Mouse (Mus musculus): Measurements from ENCODE around the gene Glrx5.

The Glrx5 gene

GRCm38 (mm10) chr12:105029890-105030289 lies 2.6 kb upstream of the Glrx5 start:
- no peak for DNase-seq (ENCODE audit: low read depth in 2 of 2, low spot score in 2 of 2)

- DNase-seq (ENCODE audit: low read depth in 2 of 2, low spot score in 2 of 2): no peak
These were observed 1.1 kb upstream of the Glrx5 start for GRCm38 (mm10) chr12:105031081-105032058.

- peak in 1 of 2 experiments; percentile 29 for DNase-seq (ENCODE audit: low read depth in 2 of 2, low spot score in 2 of 2)
These were observed 616 bp downstream of the Glrx5 start for GRCm38 (mm10) chr12:105032832-105033775.

- DNase-seq (ENCODE audit: low read depth in 2 of 2, low spot score in 2 of 2): no peak
These were observed 1.8 kb downstream of the Glrx5 start for GRCm38 (mm10) chr12:105034130-105034769.

GRCm38 (mm10) chr12:105038211-105038610 lies 5.7 kb downstream of the Glrx5 start:
- DNase-seq (ENCODE audit: low read depth in 2 of 2, low spot score in 2 of 2): no peak

- no peak for DNase-seq (ENCODE audit: low read depth in 2 of 2, low spot score in 2 of 2)
These were observed 6.4 kb downstream of the Glrx5 start for GRCm38 (mm10) chr12:105038918-105039317.

GRCm38 (mm10) chr12:105039578-105040289 lies 7.2 kb downstream of the Glrx5 start:
- DNase-seq (ENCODE audit: low read depth in 2 of 2, low spot score in 2 of 2): no peak

- DNase-seq (ENCODE audit: low read depth in 2 of 2, low spot score in 2 of 2): no peak
These were observed 8.5 kb downstream of the Glrx5 start for GRCm38 (mm10) chr12:105040950-105041349.

- DNase-seq (ENCODE audit: low read depth in 2 of 2, low spot score in 2 of 2): no peak
These were observed 10.6 kb downstream of the Glrx5 start for GRCm38 (mm10) chr12:105043081-105043480.

GRCm38 (mm10) chr12:105044775-105045174 lies 12.3 kb downstream of the Glrx5 start:
- DNase-seq (ENCODE audit: low read depth in 2 of 2, low spot score in 2 of 2): no peak

- DNase-seq (ENCODE audit: low read depth in 2 of 2, low spot score in 2 of 2): no peak
These were observed 15.9 kb downstream of the Glrx5 start for GRCm38 (mm10) chr12:105048301-105048863.

GRCm38 (mm10) chr12:105049813-105050212 lies 17.3 kb downstream of the Glrx5 start:
- no peak for DNase-seq (ENCODE audit: low read depth in 2 of 2, low spot score in 2 of 2)

- peak; percentile 37 to 57 for DNase-seq (ENCODE audit: low read depth in 2 of 2, low spot score in 2 of 2)
These were observed 18.4 kb downstream of the Glrx5 start for GRCm38 (mm10) chr12:105050898-105051297.

- DNase-seq (ENCODE audit: low read depth in 2 of 2, low spot score in 2 of 2): no peak
These were observed 21.6 kb downstream of the Glrx5 start for GRCm38 (mm10) chr12:105054041-105054440.

GRCm38 (mm10) chr12:105055308-105055707 lies 22.8 kb downstream of the Glrx5 start:
- DNase-seq (ENCODE audit: low read depth in 2 of 2, low spot score in 2 of 2): no peak

- no peak for DNase-seq (ENCODE audit: low read depth in 2 of 2, low spot score in 2 of 2)
These were observed 27.5 kb downstream of the Glrx5 start for GRCm38 (mm10) chr12:105060006-105060405.

GRCm38 (mm10) chr12:105063201-105064134 lies 31.0 kb downstream of the Glrx5 start:
- no peak for DNase-seq (ENCODE audit: low read depth in 2 of 2, low spot score in 2 of 2)

GRCm38 (mm10) chr12:105064168-105064567 lies 31.7 kb downstream of the Glrx5 start:
- no peak for DNase-seq (ENCODE audit: low read depth in 2 of 2, low spot score in 2 of 2)

- no peak for DNase-seq (ENCODE audit: low read depth in 2 of 2, low spot score in 2 of 2)
These were observed 32.6 kb downstream of the Glrx5 start for GRCm38 (mm10) chr12:105065119-105065518.
